Mouse (Mus musculus): Measurements from ENCODE around the gene Thbs2. TPM values are rescaled to one million over a fixed set of nuclear protein-coding genes. Genes with fewer than 3 reads are reported as not detected.

Gene Thbs2
- polyA plus RNA-seq, 1 experiment from 2014 or later = 27.3 TPM

DNA sequence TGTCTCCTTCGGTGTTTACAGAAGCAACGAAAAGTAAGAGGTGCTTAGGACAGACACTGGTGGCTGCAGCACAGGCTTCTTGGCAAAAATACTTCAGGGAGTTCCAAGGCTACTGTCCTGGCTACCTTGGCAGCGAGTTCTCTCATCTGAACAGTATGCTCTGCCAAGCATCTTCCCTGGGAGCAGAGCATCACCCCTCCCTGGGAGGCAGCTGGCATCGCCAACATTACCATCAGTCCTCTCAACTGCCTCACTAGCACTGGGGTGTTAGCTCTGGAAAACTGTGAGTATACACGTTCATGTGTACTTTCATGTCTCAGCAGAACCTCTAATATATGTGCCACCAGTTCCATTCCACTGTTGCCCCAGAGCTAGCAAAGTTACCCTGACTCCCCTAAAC lies 30.7 kb downstream of the Thbs2 start:
- H3K4me2 ChIP-seq = no peak overlapping the region
- peaks cover 4% of the 10 kb centered on the region; the same call in 1 of the 2 replicates for H3K4me1 ChIP-seq
- H3K27me3 ChIP-seq = 0 out of 2 replicates have a peak, but pooled peaks cover 2% of the 10 kb centered on the region
- no peak overlapping the region for H3K27ac ChIP-seq
- H3K4me3 ChIP-seq = no peak overlapping the region
- no peaks in the 10 kb centered on the region for H3K9me3 ChIP-seq
- no peak for ATAC-seq (ENCODE audit: borderline replicate concordance, extremely low read depth, low FRiP score, low TSS enrichment)
- H3K36me3 ChIP-seq = no peaks in the 10 kb centered on the region
- WGBS = 68% methylated on average over 5 of the region's 5 CpGs
- H3K9ac ChIP-seq = no peak overlapping the region

- Histone ChIP-seq H3K9me3 (no peaks in the 10 kb centered on the region), H3K27ac (no peak overlapping the region), H3K4me1 (peaks cover 4% of the 10 kb centered on the region; the same call in 1 of the 2 replicates), H3K27me3 (0 out of 2 replicates have a peak, but pooled peaks cover 5% of the 10 kb centered on the region), H3K36me3 (no peaks in the 10 kb centered on the region), H3K4me3 (no peak overlapping the region), H3K4me2 (no peak overlapping the region), H3K9ac (no peak overlapping the region)
- no peak for ATAC-seq (ENCODE audit: borderline replicate concordance, extremely low read depth, low FRiP score, low TSS enrichment)
- WGBS = 70% methylated on average over 6 of the region's 6 CpGs
These were observed 31.6 kb downstream of the Thbs2 start for GRCm38 (mm10) chr17:14662409-14662808.

- no peak overlapping the region for H3K4me2 ChIP-seq
- H3K27me3 ChIP-seq = 0 out of 2 replicates have a peak, but pooled peaks cover 5% of the 10 kb centered on the region
- ATAC-seq (ENCODE audit: borderline replicate concordance, extremely low read depth, low FRiP score, low TSS enrichment) = no peak
- H3K4me1 ChIP-seq = 0 out of 2 replicates have a peak, but pooled peaks cover 3% of the 10 kb centered on the region
- H3K4me3 ChIP-seq = no peak overlapping the region
- H3K9me3 ChIP-seq = no peaks in the 10 kb centered on the region
- H3K9ac ChIP-seq = no peak overlapping the region
- no peaks in the 10 kb centered on the region for H3K36me3 ChIP-seq
- 57% methylated on average over 4 of the region's 4 CpGs for WGBS
- no peak overlapping the region for H3K27ac ChIP-seq
These were observed 34.3 kb downstream of the Thbs2 start for GRCm38 (mm10) chr17:14659746-14660145.

DNA sequence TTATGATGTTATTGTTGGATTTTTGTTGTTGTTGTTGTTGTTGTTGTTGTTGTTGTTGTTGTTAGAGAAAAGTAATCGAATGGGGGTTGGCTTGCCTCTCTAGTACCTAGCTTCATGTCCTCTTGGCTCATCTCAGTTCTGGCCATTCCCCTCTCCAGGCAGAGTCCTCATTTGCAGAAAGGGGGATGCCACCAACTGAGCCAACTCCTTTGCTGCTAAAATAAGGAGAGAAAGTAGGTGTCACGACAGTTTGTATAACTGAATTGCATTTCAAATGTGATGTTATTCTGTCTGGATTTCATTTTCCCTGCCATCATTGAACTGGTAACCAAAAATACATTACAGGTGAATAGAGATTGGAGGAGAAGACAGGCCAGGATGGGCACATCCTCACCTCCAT lies 35.9 kb downstream of the Thbs2 start:
- 0 out of 2 replicates have a peak, but pooled peaks cover 3% of the 10 kb centered on the region for H3K4me1 ChIP-seq
- 0 out of 2 replicates have a peak, but pooled peaks cover 5% of the 10 kb centered on the region for H3K27me3 ChIP-seq
- no peaks in the 10 kb centered on the region for H3K36me3 ChIP-seq
- 71% methylated on average over 2 of the region's 2 CpGs for WGBS
- no peak for ATAC-seq (ENCODE audit: borderline replicate concordance, extremely low read depth, low FRiP score, low TSS enrichment)
- no peak overlapping the region for H3K4me3 ChIP-seq
- no peaks in the 10 kb centered on the region for H3K9me3 ChIP-seq
- no peak overlapping the region for H3K9ac ChIP-seq
- no peak overlapping the region for H3K27ac ChIP-seq
- no peak overlapping the region for H3K4me2 ChIP-seq

- ATAC-seq (ENCODE audit: borderline replicate concordance, extremely low read depth, low FRiP score, low TSS enrichment) = no peak
- Histone ChIP-seq H3K9ac (no peak overlapping the region), H3K36me3 (no peaks in the 10 kb centered on the region), H3K4me3 (no peak overlapping the region), H3K27ac (no peak overlapping the region), H3K27me3 (0 out of 2 replicates have a peak, but pooled peaks cover 5% of the 10 kb centered on the region), H3K9me3 (no peaks in the 10 kb centered on the region), H3K4me2 (no peak overlapping the region), H3K4me1 (0 out of 2 replicates have a peak, but pooled peaks cover 3% of the 10 kb centered on the region)
These were observed 36.9 kb downstream of the Thbs2 start for GRCm38 (mm10) chr17:14657123-14657522.

DNA sequence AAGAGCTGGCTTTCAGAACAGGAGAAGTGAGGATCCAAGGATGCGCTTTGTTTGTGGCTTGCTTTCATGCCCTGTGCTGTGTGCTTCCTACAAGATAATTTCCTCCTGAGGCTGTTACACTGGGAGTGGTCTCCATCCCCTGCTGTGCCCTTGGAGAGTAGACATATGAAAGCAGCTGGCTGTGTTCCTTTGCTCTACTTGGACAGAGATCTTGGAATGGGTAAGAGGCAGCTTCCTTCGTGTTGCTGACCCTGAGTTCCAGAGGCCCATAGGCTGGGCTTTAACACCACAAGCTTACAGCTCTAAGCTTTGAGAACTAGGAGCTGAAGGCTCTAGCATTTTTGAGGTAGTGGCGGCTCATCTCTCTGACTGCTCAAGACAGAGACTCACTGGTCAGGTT lies 39.1 kb downstream of the Thbs2 start:
- Histone ChIP-seq H3K27me3 (0 out of 2 replicates have a peak, but pooled peaks cover 5% of the 10 kb centered on the region), H3K27ac (no peak overlapping the region), H3K36me3 (no peaks in the 10 kb centered on the region), H3K9me3 (no peaks in the 10 kb centered on the region), H3K4me1 (0 out of 2 replicates have a peak, but pooled peaks cover 3% of the 10 kb centered on the region), H3K4me3 (no peak overlapping the region), H3K4me2 (no peak overlapping the region), H3K9ac (no peak overlapping the region)
- 65% methylated on average over 3 of the region's 3 CpGs for WGBS
- ATAC-seq (ENCODE audit: borderline replicate concordance, extremely low read depth, low FRiP score, low TSS enrichment) = peak; percentile 52; the same call in 1 of the 2 replicates

DNA sequence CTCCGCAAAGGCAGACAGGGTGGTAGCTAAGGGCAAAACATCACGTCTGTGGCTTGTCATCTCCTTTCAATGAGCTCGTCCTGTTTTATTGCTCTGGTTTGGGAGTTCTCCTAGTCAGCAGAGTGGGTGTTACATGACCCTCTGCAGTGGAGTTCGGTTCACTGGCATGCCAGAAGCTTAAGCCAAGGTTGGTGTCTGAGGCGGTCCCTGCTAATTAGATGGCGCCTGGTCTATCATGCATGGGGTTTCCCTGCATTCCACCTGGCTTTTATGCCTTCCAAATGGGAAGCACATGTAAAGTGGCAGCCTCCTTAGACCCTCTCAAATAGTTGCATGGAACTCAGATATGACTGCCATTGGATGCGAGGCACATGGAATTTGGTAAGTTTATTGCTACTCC lies 42.0 kb downstream of the Thbs2 start:
- no peak overlapping the region for H3K9ac ChIP-seq
- no peak overlapping the region for H3K4me3 ChIP-seq
- H3K27me3 ChIP-seq = no peaks in the 10 kb centered on the region
- WGBS = 75% methylated on average over 7 of the region's 7 CpGs
- no peak overlapping the region for H3K27ac ChIP-seq
- H3K9me3 ChIP-seq = no peaks in the 10 kb centered on the region
- ATAC-seq (ENCODE audit: borderline replicate concordance, extremely low read depth, low FRiP score, low TSS enrichment) = no peak
- H3K36me3 ChIP-seq = no peaks in the 10 kb centered on the region
- 0 out of 2 replicates have a peak, but pooled peaks cover 3% of the 10 kb centered on the region for H3K4me1 ChIP-seq
- no peak overlapping the region for H3K4me2 ChIP-seq

DNA sequence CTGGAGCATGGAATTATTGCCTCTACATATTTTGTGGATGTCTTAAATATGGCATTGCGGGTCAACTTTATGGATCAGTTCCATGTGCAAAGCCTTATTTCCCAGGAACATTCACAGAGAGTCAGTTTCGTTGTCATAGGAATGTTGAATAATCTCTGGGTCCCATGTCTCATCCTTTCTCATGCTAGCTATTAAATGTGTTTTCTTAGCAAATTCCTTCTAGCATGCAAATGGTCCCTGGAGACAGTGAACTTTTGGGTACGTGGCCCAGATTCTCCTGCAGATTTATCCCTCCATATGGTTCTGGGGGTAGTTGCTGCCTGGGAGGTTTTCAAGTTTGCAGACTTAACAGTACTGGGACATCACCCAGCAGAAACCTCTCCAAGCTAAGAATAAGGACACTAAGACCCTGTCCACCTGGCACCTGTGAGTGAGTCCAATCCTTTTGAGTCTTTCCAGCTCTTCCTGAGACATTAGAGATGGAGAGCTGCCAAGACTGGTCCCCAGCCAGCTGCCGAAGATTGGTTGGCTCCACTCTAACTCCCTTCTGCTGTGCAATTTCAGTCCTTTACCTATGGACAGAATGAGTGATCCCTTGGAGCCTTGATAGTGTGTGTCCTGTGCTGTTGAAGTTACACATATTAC lies 45.9 kb downstream of the Thbs2 start:
- H3K36me3 ChIP-seq = no peaks in the 10 kb centered on the region
- H3K4me3 ChIP-seq = no peak overlapping the region
- H3K9me3 ChIP-seq = no peaks in the 10 kb centered on the region
- ATAC-seq (ENCODE audit: borderline replicate concordance, extremely low read depth, low FRiP score, low TSS enrichment) = no peak
- WGBS = 64% methylated on average over 4 of the region's 4 CpGs
- no peak overlapping the region for H3K4me2 ChIP-seq
- no peaks in the 10 kb centered on the region for H3K4me1 ChIP-seq
- H3K27ac ChIP-seq = no peak overlapping the region
- H3K9ac ChIP-seq = no peak overlapping the region
- H3K27me3 ChIP-seq = no peaks in the 10 kb centered on the region

DNA sequence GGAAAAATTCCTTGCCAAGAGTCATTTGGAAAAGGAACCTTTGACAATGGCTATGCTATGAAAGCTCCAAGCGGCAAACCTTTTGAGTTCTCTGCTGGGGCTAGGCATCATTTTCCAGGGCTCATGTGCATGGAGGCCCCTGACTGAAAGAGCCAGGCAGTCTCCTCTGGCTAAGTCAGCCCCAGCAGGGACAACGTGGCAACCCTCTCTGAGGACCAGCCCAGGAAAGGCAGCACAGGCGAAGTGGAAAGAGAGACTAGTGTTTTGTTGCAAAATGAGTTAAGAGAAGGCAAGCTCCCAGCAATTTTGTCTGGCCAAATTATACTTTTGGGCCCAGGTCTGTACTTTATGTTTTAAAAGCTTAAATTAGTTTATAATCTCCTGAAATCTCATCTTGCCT lies 50.0 kb downstream of the Thbs2 start:
- Histone ChIP-seq H3K36me3 (no peaks in the 10 kb centered on the region), H3K9ac (no peak overlapping the region), H3K9me3 (no peaks in the 10 kb centered on the region), H3K4me1 (peaks cover 17% of the 10 kb centered on the region), H3K27ac (no peak overlapping the region), H3K4me3 (no peak overlapping the region), H3K4me2 (no peak overlapping the region), H3K27me3 (no peaks in the 10 kb centered on the region)
- no peak for ATAC-seq (ENCODE audit: borderline replicate concordance, extremely low read depth, low FRiP score, low TSS enrichment)
- 66% methylated on average over 3 of the region's 3 CpGs for WGBS

GRCm38 (mm10) chr17:14640351-14641115 lies 53.5 kb downstream of the Thbs2 start:
- 39% methylated on average over 15 of the region's 15 CpGs for WGBS
- H3K36me3 ChIP-seq = no peaks in the 10 kb centered on the region
- peak overlapping the region; percentile 34 for H3K4me2 ChIP-seq
- peak; percentile 94 for ATAC-seq (ENCODE audit: borderline replicate concordance, extremely low read depth, low FRiP score, low TSS enrichment)
- no peaks in the 10 kb centered on the region for H3K27me3 ChIP-seq
- H3K9ac ChIP-seq = no peak overlapping the region
- peaks cover 17% of the 10 kb centered on the region for H3K4me1 ChIP-seq
- peak overlapping the region; percentile 93 for H3K27ac ChIP-seq
- no peak overlapping the region for H3K4me3 ChIP-seq
- no peaks in the 10 kb centered on the region for H3K9me3 ChIP-seq

DNA sequence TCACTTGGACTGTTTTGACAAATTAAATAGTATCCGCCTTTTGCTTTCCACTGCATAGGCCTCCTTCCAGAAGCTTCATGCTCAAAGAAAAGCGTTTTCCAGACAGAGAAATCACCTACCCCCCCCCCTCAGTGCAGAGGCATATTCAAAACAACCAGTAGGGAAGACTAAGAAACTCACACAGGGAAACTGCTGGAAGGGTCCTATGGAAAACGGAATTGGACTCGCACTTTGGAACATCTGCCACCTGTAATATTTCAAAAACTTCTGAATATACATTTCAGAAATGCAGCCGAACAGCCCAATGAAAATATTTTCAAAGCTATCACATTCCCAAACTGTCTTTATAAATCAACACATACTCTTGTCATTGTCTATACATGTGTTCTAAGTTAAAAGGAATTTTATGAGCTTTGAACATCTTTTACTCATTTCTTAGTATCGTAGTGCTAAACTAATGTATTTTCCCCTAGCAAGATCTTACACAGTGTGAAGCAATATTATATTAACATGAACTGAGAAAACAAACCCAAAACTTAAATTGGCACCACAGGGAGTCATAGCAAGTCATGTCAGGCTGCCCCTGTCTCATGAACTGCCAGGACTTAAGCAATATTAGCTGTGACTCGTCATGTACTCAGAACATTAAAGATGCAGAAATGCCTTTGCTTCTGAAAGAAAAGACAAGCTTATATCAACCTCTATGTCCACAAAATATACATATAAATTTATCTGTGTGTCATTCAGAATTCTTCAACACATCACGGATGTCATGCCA lies 58.3 kb downstream of the Thbs2 start:
- Histone ChIP-seq H3K27me3 (no peaks in the 10 kb centered on the region), H3K4me1 (peaks cover 10% of the 10 kb centered on the region), H3K9ac (no peak overlapping the region), H3K9me3 (no peaks in the 10 kb centered on the region), H3K36me3 (no peaks in the 10 kb centered on the region), H3K4me2 (no peak overlapping the region), H3K4me3 (no peak overlapping the region), H3K27ac (no peak overlapping the region)
- ATAC-seq (ENCODE audit: borderline replicate concordance, extremely low read depth, low FRiP score, low TSS enrichment) = no peak
- WGBS = 69% methylated on average over 8 of the region's 8 CpGs

Measured in lung, embryonic 15.5 days (tissue).